Mouse (Mus musculus) adrenal gland, postnatal 10 days (tissue): ENCODE measurements around the gene G6pc. TPM values are rescaled to one million over a fixed set of nuclear protein-coding genes. Genes with fewer than 3 reads are reported as not detected.
A peak's percentile ranks its signal among the peaks of the same experiment; 100 is the strongest.
"Not testable (repeated sequence)": the region's sequence is repeated elsewhere in the genome, so short reads cannot be mapped to it uniquely, and the experiment has no call there.

Experiments used
- DNase-seq: peaks from one replicate; pipeline ENCODE4 v3.0.0; 2021; ENCODE audit warnings: mixed read lengths
- total RNA-seq, 2 experiments: library from RNA; stranded (reverse); gene quantifications; 2 replicates each; pipeline ENCODE4 v1.2.3; 2021

G6pc gene
- total RNA-seq, 2 experiments from 2014 or later = 35.5 to 89.5 TPM

DNA sequence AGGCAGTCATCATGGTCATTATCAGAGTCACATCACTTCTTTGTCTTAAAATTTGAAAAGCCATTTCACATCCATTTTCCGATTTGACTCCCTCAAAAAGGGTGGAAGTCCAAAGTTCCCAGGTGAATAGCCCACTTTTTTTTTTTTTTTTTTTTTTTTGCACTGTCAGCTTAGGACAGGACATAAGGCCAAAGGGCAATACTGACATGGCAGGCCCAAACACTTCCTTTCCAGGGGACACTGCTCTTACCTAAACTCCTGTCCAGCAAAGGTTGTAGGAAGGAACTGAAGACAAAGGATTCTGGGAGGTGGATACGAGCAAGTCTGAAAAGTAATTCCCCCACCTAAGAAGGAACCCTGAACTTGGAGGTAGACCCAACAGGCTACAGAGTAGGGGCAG, 11.4 kb upstream of the G6pc start:
- DNase-seq = no peak

DNA sequence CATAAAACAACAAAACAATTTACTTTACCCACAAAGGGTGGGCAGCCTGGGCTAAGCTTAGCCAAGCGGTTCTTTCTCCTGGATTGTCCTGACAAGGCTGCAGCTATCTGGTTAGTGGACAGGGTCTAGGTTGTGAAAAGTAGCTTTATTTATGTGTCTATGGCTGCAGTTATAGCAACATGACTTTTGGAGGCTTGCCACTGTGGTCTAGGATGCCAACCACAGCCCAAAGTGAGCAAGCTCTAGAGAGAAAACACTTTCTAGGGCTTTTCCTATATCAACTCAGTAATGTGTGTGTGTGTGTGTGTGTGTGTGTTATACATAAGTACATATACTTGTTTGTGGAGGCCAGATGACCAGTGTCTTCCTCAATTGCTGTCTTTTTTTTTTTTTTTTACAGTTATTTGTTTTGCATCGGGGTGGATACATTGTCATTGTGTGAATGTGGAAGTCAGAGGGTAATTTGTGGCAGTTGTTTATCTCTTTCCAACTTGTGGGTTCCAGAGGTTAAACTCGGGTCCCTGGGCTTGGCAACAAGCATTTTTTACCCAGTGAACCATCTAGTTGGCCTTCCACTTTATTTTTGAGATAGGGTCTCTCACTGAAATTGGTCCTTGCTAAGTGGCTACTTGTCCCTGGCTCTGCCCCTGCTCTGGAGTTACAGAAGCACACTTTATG, 9.7 kb upstream of the G6pc start:
- peak; percentile 50 for DNase-seq

DNA sequence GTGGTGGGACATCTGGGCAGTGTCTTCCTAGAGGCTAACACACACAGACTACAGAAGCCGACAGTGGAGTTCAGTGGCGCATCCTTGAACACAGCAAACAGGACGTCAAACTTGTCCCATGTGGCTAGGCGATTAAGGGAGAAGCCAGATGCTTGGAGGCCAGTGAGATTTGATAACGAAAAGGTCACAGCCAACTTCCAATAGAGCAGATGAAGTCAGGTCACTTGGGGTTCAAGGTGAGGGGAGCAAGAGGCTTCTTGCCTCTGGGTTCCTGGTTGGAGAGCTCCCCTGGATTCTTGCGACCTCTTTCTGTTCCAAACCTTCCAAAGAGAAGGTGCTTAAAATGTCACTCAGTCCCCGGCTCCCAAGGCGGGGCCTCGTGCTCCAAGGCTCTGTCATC, 7.6 kb upstream of the G6pc start:
- no peak for DNase-seq

- DNase-seq = no peak
Measured at GRCm38 (mm10) chr11:101360651-101361113, 6.7 kb upstream of the G6pc start.

DNA sequence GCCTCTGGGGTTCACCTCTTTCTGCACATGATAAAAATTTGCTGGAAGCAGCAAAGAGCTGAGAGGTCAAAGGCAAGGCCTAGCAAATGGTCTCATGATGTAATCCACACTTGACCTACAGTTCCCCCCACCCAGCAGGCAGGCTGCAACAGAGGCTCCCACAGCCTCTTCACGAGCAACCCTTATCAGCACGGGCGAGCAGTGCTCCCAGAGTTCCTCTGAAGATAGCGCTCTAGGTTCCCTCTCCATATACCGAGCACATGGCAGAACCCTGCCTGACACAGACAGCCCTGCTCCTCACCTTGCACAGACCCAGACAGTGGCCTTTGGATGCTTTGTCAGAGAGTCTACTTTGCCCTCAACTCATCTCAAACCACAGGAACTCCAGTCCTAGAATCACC, 2.8 kb upstream of the G6pc start:
- DNase-seq = no peak

DNA sequence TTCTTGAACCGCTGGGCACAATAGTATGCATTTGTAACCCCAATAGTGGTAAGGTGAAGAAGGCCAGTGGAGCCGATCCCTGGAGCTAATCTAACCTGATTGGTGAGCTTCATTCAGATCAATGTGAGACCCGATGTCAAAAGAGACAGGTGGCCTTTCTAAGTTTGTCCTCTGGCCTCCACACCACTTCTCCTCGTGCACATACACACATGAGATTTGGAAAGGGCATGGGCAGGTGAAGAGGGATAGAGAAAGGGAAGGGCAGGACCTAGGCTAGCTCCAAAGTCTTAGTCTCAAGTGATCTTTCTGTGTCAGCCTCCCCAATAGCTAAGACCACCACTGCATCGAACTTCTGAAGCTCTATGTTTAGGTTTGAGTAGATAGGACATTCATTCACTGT, 2.8 kb downstream of the G6pc start:
- DNase-seq = no peak

DNA sequence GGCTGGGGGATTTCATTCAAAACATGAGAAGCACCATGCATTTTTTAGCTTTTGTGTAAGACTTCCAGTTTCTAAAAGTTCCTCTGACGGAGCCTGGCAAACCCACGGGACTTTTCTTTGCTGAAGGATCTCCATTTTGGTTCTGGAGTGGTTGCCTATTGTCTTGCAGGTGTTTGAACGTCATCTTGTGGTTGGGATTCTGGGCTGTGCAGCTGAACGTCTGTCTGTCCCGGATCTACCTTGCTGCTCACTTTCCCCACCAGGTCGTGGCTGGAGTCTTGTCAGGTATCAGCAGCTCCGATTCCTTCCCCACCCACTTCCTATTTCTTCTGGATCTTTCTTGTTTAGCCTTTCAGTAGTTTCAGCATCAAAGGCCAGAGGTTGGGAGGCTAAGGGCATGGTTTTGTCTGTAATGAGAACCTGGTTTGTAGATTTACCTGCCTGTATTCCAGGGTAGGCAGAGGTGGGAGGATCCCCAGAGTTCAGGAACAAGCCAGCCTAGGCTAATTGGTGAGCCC, 7.1 kb downstream of the G6pc start:
- no peak for DNase-seq

DNA sequence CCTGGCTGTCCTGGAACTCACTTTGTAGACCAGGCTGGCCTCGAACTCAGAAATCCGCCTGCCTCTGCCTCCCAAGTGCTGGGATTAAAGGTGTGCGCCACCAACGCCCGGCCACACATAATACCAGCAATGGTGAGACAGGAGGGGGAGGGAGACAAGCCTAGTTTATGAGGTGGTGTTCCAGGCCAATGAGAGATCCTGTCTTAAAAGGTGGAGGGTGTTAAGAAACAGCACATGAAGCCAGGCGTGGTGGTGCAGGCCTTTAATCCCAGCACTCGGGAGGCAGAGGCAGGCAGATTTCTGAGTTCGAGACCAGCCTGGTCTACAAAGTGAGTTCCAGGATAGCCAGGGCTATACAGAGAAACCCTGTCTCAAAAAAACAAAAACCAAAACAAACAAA, 10.8 kb downstream of the G6pc start:
- DNase-seq = not testable (repeated sequence)

DNA sequence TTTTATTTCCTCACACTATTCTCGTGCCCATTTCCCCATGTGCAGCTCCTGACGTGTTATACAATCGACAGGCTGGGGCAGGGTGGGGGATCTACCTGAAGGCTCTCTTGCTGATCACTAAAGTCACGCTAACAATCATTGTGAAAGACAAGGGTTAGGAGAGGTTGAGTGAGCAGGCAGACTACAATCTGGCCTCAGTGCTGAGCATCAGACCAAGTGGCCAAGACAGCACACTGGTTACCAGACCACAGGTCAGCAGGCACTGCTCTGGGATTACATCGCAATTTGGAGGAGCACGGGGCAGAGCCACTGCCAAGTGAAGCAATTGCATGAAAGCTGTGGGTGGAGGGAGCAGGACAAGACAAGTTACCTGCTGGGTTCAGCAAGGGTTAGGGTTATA, 11.6 kb downstream of the G6pc start:
- peak; percentile 63 for DNase-seq

DNA sequence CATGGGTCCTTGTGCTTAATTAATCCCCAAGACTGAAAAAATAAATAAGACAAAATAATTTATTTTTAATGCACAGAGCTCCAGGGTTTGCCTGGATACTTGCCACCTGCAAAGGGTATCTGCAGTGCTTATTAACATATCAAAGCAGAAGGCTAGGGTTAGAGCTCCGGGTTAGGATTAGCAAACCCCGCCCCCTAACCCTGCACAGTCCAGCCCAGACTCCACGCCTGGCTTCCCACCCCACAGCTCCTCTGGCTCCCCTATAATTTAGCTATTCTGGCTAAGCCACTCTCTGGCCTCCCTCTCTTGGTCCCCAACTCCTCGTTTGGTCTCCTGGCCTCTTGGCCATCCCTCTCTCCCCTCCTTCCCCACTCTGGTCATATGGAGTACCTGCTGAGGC, 14.5 kb downstream of the G6pc start:
- no peak for DNase-seq

GRCm38 (mm10) chr11:101395110-101395509, 27.7 kb downstream of the G6pc start:
- peak; percentile 87 for DNase-seq

DNA sequence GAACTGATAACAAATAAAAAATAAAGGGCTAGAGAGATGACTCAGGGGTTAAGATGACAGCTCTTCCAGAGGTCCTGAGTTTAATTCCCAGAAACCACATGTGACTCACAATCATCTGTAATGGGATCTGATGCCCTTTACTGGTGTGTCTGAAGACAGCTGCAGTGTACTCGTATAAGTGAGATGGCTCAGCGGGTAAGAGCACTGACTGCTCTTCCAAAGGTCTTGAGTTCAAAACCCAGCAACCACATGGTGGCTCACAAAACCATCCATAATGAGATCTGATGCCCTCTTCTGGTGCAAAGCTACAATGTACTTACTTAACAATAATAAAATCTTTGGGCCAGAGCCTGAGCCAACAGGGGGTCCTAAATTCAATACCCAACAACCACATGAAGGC, 47.9 kb downstream of the G6pc start:
- DNase-seq = no peak

- DNase-seq = no peak
Measured at GRCm38 (mm10) chr11:101416433-101417100, 49.2 kb downstream of the G6pc start.

DNA sequence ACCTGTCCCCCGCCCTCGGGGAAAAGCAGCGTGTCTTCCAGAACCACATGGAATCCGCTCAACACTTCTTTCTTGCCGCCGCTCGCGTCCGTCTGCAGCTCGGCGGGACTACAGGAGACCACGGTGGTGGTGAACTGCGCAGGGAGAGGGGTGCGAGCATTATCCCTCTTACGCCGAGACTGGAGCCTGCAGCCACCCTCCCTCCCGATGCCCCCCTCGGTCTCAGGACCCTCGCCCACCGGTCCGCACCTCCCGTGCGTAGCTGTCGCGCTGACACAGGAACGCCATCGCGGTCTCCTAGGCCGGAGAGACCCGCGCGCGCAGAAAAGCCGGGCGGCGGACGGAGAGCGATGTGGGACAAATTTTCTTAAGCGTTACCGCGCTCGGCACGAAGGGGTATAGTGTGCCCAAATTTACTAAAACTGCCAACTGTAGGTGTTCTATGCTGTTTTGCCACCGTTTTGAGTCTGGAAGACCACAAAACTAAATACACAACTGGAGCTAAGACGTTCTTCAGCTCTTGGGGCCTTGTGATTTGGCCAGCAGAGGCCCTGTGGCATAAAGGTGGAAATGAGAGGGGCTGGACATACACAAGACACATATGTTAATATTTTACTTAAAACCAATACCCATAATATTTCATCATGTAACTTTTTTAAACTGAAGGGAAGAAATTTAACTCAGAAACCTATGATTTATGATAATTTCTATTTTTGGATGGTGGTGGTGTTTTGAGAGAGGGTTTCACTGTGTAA, 49.9 kb downstream of the G6pc start, which contains the start of gene Aarsd1:
Aarsd1 (minus strand) TSS at position 515 of the 755 bp plus-strand sequence.
- peak; percentile 95 for DNase-seq

GRCm38 (mm10) chr11:101418991-101419390, 51.6 kb downstream of the G6pc start:
- DNase-seq = no peak

GRCm38 (mm10) chr11:101419610-101420009, 52.2 kb downstream of the G6pc start:
- DNase-seq = no peak

- no peak for DNase-seq
Measured at GRCm38 (mm10) chr11:101420148-101420547, 52.8 kb downstream of the G6pc start.

GRCm38 (mm10) chr11:101424105-101424851, 56.9 kb downstream of the G6pc start, which contains the start of gene Gm27029:
Gene Gm27029, minus strand, starts transcription at chr11:101424796.
- peak; percentile 33 for DNase-seq

- peak; percentile 99 for DNase-seq
Measured at GRCm38 (mm10) chr11:101424925-101425813, 57.8 kb downstream of the G6pc start, which contains the start of the genes Rundc1 and Ptges3l. Gene Rundc1, plus strand, starts transcription at chr11:101425085. Gene Ptges3l, minus strand, starts transcription at chr11:101425333.

DNA sequence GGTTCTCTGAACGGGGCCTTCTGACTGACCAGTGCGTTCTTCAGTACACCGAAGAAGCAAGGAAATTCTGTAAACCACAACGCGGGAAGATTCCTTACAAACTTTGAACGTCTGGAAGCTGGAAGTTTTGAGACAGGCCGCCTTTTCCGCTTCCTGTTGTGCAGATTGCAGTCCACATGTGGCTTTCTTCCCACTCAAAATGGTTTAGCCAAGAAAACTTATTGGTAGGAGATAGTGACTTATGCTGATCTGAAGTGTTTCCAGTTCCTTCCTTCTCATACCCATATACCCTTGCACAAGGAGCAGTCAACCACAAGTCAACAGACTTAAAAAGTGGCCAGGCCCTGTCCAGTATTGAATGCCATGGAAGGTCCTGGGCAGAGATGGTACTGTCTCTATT, 58.8 kb downstream of the G6pc start:
- no peak for DNase-seq
